Mouse (Mus musculus) liver, adult 2 months (tissue): ENCODE data around the gene Plcb1. TPM values are rescaled to one million over a fixed set of nuclear protein-coding genes. Genes with fewer than 3 reads are reported as not detected.

Experiments used
- DNase-seq: peaks from one replicate; pipeline ENCODE4 v3.0.0-alpha.2; 2011; ENCODE audit warnings: low read depth, low spot score; ENCODE audit errors: extremely low read depth
- H3K27ac ChIP-seq: fragments of 200-500 bp; replicated peaks from 2 replicates; pipeline ENCODE4 v1.5.1; 2012; ENCODE audit warnings: low read depth, mild to moderate bottlenecking, control low read depth, inconsistent platforms, low read length; ENCODE audit not compliant: insufficient read depth
- H3K27me3 ChIP-seq: fragments of 200-500 bp; 2 replicates; pipeline ENCODE4 v1.6.1; 2012; ENCODE audit warnings: mild to moderate bottlenecking, moderate library complexity, low read length, inconsistent platforms; ENCODE audit not compliant: control insufficient read depth, insufficient read depth
- H3K36me3 ChIP-seq: fragments of 200-500 bp; 2 replicates; pipeline ENCODE4 v1.6.1; 2012; ENCODE audit warnings: low read length, inconsistent platforms; ENCODE audit not compliant: control insufficient read depth, insufficient read depth
- H3K4me1 ChIP-seq: fragments of 200-500 bp; 2 replicates; pipeline ENCODE4 v1.6.1; 2011; ENCODE audit warnings: low read length; ENCODE audit not compliant: control insufficient read depth, insufficient read depth
- H3K4me3 ChIP-seq: fragments of 200-500 bp; 2 replicates; pipeline ENCODE4 v1.5.1; 2011; ENCODE audit warnings: low read depth, mild to moderate bottlenecking, control low read depth, low read length, moderate library complexity; ENCODE audit not compliant: insufficient read depth
- H3K79me2 ChIP-seq: fragments of 200-500 bp; 2 replicates; pipeline ENCODE4 v1.6.1; 2012; ENCODE audit warnings: inconsistent platforms, mild to moderate bottlenecking, low read length, moderate library complexity; ENCODE audit not compliant: control insufficient read depth, insufficient read depth
- H3K9ac ChIP-seq: fragments of 200-500 bp; 2 replicates; pipeline ENCODE4 v1.6.1; 2012; ENCODE audit warnings: low read depth, mild to moderate bottlenecking, control low read depth, inconsistent platforms, low read length
- CTCF ChIP-seq: fragments of 200-500 bp; IDR thresholded peaks from 2 replicates; pipeline ENCODE4 v1.5.1; 2011; ENCODE audit warnings: low read depth, low read length, control low read depth
- POLR2A ChIP-seq: fragments of 200-500 bp; IDR thresholded peaks from 2 replicates; pipeline ENCODE4 v1.6.1; 2011; ENCODE audit warnings: low read length, control low read depth; ENCODE audit not compliant: insufficient read depth; ENCODE audit errors: extremely low read depth
- WGBS: fragments of 180-500 bp; shearing (Covaris S2); methylation state at CpG from one replicate; pipeline ENCODE4 v1.1.7; 2018; 5-methylcytosine and 5-hydroxymethylcytosine counted together
- polyA plus RNA-seq: library from polyadenylated mRNA; depleted of rRNA; stranded (reverse); fragments of >200 nt; gene quantifications from 2 replicates; pipeline ENCODE4 v1.2.3, GENCODE M21; 2012
- total RNA-seq: library from RNA; depleted of rRNA; stranded (reverse); fragments of >200 nt; gene quantifications from 2 replicates; pipeline ENCODE4 v1.2.3, GENCODE M21; 2014

Plcb1 gene
- total and polyA plus RNA-seq, 2 experiments, result 0.88 to 15.4 TPM

DNA sequence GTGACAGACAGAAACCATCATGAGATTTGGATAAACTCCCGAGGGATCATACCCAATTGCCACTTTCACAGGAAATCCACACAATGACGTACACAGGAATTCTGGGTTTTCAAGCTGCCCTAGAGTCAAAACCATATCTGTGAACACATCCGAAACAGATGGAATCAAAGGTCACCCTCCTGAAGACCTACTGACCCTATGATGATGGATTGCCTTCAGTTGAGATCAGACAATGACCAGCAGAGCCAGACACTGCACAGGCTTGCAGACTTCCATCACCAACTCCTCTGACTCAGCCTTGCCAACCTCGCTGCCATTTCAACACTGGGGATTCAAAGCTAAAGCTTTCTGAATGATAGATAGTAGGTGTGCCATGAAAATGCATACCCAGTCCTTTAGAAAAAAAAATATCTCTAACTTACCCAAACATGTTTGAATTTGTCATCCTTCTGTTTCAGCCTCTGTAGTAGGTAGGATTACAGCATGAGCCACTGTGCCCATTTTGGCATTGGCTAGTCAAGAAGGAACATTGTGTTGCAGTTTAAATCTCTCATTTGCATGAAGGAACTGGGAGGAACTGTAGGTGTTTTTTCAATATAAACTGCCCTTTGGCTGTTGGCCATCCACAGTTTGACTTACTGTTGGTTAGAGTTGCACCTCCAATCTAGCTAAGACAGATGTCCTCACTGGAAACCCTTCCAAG lies 429.0 kb downstream of the Plcb1 start:
- Histone ChIP-seq H3K36me3 (no peaks in the 10 kb centered on the region), H3K9ac (no peak overlapping the region), H3K4me3 (no peak overlapping the region), H3K79me2 (no peaks in the 10 kb centered on the region; the same call in 1 of the 2 replicates), H3K27ac (no peak overlapping the region), H3K27me3 (no peaks in the 10 kb centered on the region), H3K4me1 (no peaks in the 10 kb centered on the region)
- DNase-seq, result peak; percentile 29
- TF ChIP-seq POLR2A (no peak), CTCF (no peak)
- 53% methylated on average over 4 of the region's 4 CpGs for WGBS

DNA sequence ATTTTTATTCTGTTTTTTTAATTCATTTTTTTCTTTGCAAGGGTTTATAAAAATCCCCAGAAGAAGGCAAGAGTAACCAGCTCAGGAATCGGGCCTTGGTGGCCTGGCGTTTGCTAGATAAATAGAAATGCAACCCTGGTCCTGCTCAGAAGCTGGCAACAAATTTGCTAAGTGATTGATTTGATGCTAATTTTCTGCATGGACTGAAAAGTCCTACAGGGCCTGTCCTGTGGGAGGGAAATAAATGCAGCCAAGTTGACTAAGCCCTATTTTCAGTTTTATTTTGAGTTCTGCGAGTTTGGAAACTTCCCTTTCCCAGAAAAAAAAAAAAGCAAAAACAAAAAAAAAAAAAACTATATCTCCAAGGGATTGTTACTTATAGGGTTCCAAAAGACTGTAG lies 433.5 kb downstream of the Plcb1 start:
- Histone ChIP-seq H3K4me1 (no peaks in the 10 kb centered on the region), H3K9ac (no peak overlapping the region), H3K4me3 (no peak overlapping the region), H3K27me3 (no peaks in the 10 kb centered on the region), H3K79me2 (no peaks in the 10 kb centered on the region), H3K27ac (no peak overlapping the region), H3K36me3 (no peaks in the 10 kb centered on the region)
- TF ChIP-seq CTCF (no peak), POLR2A (no peak)
- 34% methylated on average over 3 of the region's 3 CpGs for WGBS
- DNase-seq, result no peak

- no peak for TF ChIP-seq CTCF
- no peak for TF ChIP-seq POLR2A
- H3K9ac ChIP-seq, result no peak overlapping the region
- no peaks in the 10 kb centered on the region for H3K79me2 ChIP-seq
- H3K4me1 ChIP-seq, result no peaks in the 10 kb centered on the region; the same call in 1 of the 2 replicates
- WGBS, result 63% methylated on average over 3 of the region's 3 CpGs
- no peaks in the 10 kb centered on the region for H3K36me3 ChIP-seq
- no peaks in the 10 kb centered on the region for H3K27me3 ChIP-seq
- no peak overlapping the region for H3K27ac ChIP-seq
- peak; percentile 10 for DNase-seq
- no peak overlapping the region for H3K4me3 ChIP-seq
Measured at GRCm38 (mm10) chr2:135225604-135226025, 439.7 kb downstream of the Plcb1 start.

DNA sequence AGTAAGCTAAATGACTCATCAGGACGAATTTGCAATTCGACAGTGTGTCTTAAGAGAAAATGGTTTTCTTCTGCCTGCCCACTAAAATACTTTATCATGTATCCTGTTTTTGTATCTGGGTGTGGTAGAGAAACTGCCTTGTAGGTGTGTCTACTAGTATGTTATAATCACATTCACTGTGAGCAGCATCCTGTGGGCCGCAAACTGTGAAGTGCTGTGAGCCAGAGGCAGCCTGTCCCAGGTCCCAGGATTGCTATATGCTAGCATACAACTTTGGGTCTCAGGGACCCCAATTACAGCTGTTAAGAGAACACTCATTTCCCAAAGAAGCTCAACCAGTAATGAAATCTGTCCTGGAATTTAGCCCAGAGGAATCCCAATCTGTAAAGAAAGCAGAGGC lies 444.4 kb downstream of the Plcb1 start:
- no peaks in the 10 kb centered on the region; the same call in 1 of the 2 replicates for H3K4me1 ChIP-seq
- no peak overlapping the region for H3K4me3 ChIP-seq
- DNase-seq, result no peak
- no peaks in the 10 kb centered on the region for H3K27me3 ChIP-seq
- no peak overlapping the region for H3K9ac ChIP-seq
- no peaks in the 10 kb centered on the region; the same call in 1 of the 2 replicates for H3K79me2 ChIP-seq
- no peaks in the 10 kb centered on the region for H3K36me3 ChIP-seq
- WGBS, result 87% methylated on average over 3 of the region's 3 CpGs
- no peak for TF ChIP-seq CTCF
- no peak for TF ChIP-seq POLR2A
- no peak overlapping the region for H3K27ac ChIP-seq

- H3K9ac ChIP-seq, result no peak overlapping the region
- H3K4me1 ChIP-seq, result no peaks in the 10 kb centered on the region
- no peak overlapping the region for H3K27ac ChIP-seq
- no peak overlapping the region for H3K4me3 ChIP-seq
- no peaks in the 10 kb centered on the region for H3K36me3 ChIP-seq
- no peaks in the 10 kb centered on the region for H3K79me2 ChIP-seq
- H3K27me3 ChIP-seq, result no peaks in the 10 kb centered on the region
- DNase-seq, result peak; percentile 10
- 94% methylated on average over 1 of the region's 1 CpGs for WGBS
- TF ChIP-seq CTCF (no peak), POLR2A (no peak)
Measured at GRCm38 (mm10) chr2:135242662-135243316, 456.9 kb downstream of the Plcb1 start.

DNA sequence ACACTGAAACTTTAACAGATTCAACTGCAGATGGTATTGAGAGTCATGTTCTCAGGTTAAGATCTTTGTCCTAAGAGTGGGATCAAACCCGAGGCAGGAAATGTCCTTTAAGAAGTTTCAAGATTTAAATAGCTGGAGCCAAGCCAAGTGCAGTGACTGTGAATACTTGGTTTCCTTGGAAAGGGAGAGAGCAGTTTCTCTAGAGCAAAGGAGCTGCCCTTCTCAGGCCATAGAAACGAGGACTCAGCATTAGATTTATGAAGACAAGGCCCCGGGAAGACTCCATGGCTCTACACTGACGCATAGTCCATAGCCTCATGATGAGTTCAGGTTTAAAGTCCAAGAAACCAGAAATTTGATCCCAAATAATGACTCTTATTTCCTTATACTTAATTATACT lies 457.9 kb downstream of the Plcb1 start:
- 69% methylated on average over 4 of the region's 4 CpGs for WGBS
- Histone ChIP-seq H3K36me3 (no peaks in the 10 kb centered on the region), H3K4me1 (no peaks in the 10 kb centered on the region), H3K4me3 (no peak overlapping the region), H3K27me3 (no peaks in the 10 kb centered on the region), H3K79me2 (no peaks in the 10 kb centered on the region), H3K9ac (no peak overlapping the region), H3K27ac (no peak overlapping the region)
- TF ChIP-seq POLR2A (no peak), CTCF (no peak)
- no peak for DNase-seq
